Mouse (Mus musculus) frontal cortex, postnatal 14 days (tissue): ENCODE data around the gene Lhb.
"Not testable (repeated sequence)": the region's sequence is repeated elsewhere in the genome, so short reads cannot be mapped to it uniquely, and the experiment has no call there.

Experiments
- DNase-seq, 2 experiments: peaks; one replicate each; pipeline ENCODE4 v3.0.0; 2022; ENCODE audit warnings: low spot score in 2 of 2

Gene Lhb

GRCm38 (mm10) chr7:45420615-45420919 is at the start of gene Lhb:
TSS of gene Lhb (plus strand) at chr7:45420820.
- DNase-seq, result no peak

DNA sequence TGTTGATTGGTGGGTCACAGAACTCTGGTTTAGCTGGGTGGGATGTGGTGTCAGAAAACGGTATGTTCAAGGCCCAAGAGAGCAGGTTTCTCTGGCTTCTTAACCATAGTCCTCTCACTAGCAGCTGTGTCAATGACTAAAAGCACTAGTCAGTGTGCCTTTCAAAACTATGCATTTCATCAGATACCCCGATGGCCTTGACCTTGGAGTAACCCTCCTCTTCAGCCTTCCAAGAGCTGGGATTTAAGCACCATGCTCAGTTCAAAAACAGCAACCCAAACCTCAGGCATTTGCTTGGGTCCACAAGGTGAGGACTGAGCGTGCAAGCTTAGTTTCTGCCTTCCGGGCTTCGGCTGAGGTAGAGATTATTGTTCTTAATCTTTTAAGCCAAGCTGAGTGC is 48.2 kb upstream of the Lhb start:
- DNase-seq, result no peak

DNA sequence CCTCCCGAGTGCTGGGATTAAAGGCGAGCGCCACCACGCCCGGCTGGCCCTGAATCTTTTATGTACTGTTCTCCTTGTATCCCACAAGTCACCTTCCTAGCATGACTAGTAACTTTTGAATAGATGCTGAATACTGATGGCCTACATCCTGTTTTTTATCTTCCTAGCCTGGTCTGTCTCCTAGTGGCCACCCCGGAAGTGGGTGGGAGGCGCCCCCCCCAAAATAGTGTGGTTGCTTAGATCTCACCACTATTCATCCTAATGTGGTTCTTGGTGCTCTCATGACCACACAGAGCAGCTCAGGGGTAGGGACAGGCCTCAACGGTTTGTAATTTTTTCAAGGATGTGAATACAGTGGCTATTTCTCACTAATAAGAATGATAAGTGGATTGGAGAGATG is 46.0 kb upstream of the Lhb start:
- no peak for DNase-seq

GRCm38 (mm10) chr7:45376057-45376456 is 44.6 kb upstream of the Lhb start:
- DNase-seq, result peak in 1 of 2 experiments; percentile 9

GRCm38 (mm10) chr7:45386077-45386476 is 34.5 kb upstream of the Lhb start:
- DNase-seq, result no peak

GRCm38 (mm10) chr7:45395129-45395541 is 25.5 kb upstream of the Lhb start:
- no peak for DNase-seq

DNA sequence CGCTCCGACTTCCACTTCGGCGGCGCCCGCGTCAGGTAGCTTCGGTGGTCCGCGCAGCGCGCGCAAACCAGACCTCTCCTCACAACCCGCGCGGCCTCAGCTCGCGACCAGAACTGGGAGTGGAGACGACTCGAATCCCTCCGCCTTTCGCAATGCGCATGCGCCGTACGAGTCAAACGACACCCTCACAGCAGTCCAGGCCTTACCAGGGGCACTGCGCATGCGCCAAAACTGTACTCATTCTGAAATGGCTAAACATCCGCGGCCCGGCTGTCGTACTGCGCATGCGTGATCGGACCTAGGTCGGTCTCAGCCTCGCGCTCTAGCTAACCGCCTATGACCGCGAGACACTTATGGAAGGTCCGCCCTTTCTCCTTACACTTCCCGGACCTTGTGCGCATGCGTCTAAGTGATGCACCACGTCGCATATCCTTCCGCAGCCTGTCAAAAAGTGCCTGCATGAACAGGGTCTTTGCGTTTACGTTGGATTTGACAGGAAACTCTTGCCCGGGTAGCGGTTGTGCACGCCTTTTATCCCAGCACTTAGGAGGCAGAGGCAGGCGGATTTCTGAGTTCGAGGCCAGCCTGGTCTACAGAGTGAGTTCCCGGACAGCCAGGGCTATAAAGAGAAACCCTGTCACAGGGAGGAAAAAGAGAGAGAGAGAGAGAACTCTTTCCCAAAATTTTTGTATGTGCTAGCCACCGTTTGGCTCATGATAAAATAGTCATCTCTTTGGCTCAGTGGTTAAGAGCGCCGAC is 24.9 kb upstream of the Lhb start, which contains the start of gene Snrnp70:
Snrnp70 (minus strand) TSS at position 165 of the 759 bp plus-strand sequence.
- peak; percentile 100 for DNase-seq

- DNase-seq, result not testable (repeated sequence)
Measured at GRCm38 (mm10) chr7:45396337-45396775, 24.3 kb upstream of the Lhb start.

- no peak for DNase-seq
Measured at GRCm38 (mm10) chr7:45396787-45397186, 23.8 kb upstream of the Lhb start.

- DNase-seq, result no peak
Measured at GRCm38 (mm10) chr7:45401521-45402085, 19.0 kb upstream of the Lhb start.

DNA sequence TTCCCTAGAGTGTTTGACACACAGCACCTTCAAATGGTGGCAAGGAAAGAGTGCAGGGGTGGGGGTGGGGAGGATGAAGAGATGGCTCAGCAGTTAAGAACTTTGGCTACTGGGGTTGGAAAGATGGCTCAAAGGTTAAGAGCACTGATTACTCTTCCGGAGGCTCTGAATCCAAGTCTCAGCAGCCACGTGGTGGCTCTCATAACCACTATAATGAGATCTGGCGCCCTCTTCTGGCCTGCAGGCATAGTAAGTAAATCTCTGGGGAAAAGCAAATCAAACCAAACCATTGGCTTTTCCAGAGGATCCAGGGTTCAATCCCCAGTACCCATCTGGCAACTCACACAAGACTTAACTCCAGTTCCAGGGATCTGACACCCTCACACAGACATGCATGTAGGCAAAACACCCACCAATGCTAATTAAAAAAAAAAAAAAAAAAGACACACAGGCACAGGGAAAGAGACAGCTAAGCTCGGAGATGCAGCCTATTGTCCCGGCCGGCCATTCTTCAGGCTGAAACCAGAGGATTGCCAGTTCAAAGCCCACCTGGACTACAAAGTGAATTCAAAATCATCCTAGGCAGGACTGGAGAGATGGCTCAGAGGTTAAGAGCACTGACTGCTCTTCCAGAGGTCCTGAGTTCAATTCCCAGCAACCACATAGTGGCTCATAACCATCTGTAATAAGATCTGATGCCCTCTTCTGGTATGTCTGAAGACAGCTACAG is 16.9 kb upstream of the Lhb start:
- DNase-seq, result no peak

DNA sequence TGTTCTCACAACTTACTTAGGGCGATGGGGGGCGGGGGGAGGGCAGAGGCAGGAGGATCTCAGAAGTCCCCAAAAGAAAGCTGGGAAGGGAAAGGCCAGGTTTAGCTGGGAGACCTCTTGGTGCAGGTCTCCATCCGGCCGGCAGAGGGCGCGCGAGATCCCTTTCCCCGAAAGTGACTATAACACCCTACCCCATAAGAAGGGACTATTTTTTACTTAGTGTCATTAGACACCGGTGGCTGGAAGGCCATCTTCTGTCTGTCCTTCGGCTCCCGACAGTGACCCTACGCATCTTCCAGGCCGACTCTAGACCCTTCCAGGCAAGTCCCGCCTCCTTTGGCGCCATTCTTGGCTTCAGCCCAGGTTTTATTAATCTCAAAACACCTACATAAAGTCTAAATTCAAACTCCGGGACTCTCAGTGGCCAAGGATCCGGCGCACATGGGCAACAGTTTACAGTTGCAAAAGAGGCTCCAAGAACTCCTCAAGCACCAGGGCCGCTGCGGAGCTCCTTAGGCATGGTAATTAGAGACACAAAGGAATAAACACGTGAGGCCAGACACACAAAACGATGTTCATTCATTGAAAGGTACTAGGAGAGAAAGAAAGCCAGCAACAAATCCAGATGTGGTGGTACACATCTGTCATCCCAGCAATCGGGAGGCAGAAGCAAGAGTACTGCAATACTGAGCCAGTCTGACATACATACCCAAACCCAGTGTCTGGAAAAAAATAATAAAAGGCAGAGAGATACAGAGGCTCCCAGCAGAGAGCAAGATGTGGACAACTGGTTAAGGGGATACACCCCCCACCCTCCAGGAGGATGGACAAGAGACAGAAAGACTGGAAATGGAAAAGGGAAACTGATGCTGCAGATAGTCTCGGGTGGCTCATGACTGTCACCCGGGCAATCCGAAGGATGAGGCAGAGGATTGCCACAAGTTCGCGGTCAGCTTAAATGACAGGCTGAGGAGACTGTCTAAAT is 15.2 kb upstream of the Lhb start, which contains the start of gene Kcna7:
Kcna7 (plus strand) TSS at position 563 of the 985 bp plus-strand sequence.
- DNase-seq, result peak in 1 of 2 experiments; percentile 57

DNA sequence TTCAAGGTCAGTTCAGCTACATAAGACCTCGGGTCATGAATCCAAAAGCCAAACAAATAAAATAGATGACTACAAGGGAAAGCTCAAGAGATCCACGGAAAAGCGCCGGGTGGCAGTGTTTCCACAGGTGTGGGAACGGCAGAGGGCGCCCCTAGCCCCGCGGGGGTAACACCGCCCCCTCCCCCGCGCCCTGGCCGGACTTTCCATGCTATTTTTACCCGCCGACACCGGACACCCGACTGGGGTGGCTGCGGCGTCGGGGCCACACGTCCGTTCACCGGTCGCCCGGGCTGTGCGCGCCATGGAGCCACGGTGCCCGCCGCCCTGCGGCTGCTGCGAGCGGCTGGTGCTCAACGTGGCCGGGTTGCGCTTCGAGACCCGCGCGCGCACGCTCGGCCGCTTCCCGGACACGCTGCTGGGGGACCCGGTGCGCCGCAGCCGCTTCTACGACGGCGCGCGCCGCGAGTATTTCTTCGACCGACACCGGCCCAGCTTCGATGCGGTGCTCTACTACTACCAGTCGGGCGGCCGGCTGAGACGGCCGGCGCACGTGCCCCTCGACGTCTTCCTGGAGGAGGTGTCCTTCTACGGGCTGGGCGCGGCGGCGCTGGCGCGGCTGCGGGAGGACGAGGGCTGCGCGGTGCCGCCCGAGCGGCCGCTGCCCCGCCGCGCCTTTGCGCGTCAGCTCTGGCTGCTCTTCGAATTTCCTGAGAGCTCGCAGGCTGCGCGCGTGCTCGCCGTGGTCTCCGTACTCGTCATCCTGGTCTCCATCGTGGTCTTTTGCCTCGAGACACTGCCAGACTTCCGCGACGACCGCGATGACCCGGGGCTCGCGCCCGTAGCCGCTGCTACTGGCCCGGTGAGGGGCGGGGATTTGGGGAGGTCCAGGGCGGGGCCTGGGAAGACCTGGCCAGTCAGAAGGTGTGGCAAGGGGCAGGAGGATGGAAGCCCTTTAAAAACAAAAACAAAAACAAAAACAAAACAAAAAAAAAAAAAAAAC is 14.2 kb upstream of the Lhb start:
- DNase-seq, result no peak

DNA sequence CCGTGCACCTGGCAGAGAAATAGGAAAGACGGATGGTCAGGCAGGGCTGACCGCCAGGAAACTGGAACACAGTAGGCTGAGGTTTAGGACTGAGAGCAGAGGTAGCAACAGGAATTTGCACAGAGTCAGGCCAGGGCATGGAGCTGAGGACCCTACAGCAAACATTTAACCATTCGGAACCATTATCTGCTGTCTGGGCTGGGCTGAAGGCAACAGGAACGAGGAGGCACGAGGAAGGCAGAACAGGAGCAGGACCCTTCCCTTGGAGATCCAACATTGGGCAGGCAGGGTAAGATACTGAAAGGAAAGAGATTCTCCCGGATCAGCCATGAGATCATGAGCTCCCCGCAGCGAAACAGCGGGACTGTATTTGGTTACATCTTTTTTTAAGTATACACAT is 12.8 kb upstream of the Lhb start:
- no peak for DNase-seq

GRCm38 (mm10) chr7:45408351-45408750 is 12.3 kb upstream of the Lhb start:
- DNase-seq, result no peak

DNA sequence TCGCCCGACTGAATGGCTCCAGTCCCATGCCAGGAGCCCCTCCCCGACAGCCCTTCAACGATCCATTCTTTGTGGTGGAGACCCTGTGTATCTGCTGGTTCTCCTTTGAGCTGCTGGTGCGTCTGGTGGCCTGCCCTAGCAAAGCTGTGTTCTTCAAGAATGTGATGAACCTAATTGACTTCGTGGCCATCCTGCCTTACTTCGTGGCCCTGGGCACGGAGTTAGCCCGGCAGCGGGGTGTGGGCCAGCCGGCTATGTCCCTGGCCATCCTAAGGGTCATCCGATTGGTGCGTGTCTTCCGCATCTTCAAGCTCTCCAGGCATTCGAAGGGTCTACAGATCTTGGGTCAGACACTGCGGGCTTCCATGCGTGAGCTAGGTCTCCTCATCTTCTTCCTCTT is 11.7 kb upstream of the Lhb start:
- DNase-seq, result no peak

GRCm38 (mm10) chr7:45409497-45410163 is 11.0 kb upstream of the Lhb start:
- DNase-seq, result no peak

GRCm38 (mm10) chr7:45412421-45412820 is 8.2 kb upstream of the Lhb start:
- no peak for DNase-seq

DNA sequence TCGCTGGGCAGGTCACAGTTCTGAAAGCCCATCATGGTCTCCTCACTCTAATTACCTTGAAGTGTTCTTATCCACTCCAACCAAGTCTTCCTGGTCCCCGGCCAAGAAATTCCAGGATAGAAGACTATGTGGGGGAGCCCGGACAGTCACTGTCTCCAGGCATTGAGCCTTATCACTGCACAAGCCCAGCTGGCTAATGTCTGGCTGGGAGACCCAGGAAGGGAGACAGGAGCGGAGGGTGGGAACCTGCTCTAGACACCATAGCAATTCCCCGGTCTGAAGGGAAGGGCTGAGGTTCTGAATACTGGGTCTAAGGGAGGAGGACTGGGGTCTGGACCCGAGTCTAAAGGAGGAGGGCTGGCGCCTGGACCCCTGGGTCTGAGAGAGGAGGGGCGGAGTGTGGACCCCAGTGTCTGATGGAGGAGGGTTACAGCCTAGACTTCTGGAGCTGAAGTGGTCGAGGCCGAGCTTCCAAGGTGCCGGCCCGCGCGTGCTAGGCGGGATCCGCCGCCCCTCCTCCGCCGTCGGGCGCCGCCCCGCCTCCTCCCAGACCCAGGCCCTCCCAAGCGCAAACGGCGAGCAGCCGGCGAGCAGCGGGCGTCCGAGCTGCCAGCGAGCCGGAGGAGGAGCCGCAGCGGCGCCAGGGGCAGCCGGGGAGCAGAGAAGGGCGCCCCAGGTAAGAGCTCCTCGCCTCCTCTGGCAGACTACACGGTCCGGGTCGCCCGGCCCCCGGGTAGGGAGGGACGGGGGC is 7.3 kb upstream of the Lhb start, which contains the start of gene Ntf5:
Ntf5 (plus strand) TSS at position 583 of the 751 bp plus-strand sequence.
- no peak for DNase-seq
